Comparison of ENCODE assay signal across 15 mouse cellular contexts in the genomic region with DNA sequence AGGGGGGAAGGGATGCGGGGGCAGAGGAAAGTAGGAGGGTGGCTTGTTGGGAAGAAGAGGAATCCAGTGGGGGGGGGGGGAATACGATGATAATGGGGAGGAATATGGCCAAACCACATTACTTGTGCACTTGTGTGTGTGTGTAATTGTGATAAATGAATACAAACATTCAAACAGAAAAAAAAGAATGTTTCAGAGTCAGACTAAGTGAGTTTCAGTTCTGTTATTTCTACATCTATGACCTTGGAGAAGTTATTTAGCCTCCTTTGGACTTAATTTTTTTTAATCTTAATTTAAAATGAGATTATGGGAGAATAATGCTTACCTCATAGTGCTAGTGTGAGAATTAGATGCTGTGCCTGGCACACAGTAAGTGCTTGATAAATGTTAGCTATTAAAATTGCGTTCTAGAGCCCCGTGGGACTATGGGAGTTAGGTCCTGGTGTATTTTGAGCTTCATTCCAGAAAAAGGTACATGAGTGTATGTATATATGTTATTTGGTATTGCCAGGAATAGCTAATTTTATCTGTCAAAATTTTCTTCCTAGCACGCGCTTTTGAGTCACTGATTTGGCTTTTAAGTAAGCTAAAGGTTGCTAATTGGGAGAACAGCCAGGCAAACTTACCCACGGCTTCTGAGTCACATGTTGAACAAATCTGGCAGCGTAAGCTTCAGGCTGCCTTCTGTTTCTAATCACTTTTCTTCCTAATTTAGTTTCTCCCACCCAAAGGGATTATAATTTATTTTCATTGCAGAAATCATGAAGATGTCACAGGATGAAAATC. TPM values are rescaled to one million over a fixed set of nuclear protein-coding genes. Genes with fewer than 3 reads are reported as not detected.
DNase-seq lines count a peak whose midpoint lies in the region; ATAC-seq and TF ChIP-seq lines count a peak whose summit lies in the region.
"Had no signal": no experiment of that assay in that cellular context is flagged by ENCODE, and none has a peak within 500 bp of the region (broad histone marks: within the 10 kb centered on the region; RNA-seq: fewer than 3 reads in every experiment).

No protein-coding gene starts in this region.

- no peak for TF ChIP-seq CTCF in left cerebral cortex, adult 2 months (IDR thresholded peaks at IDR 0.05)

- no peak overlapping the region for H3K4me3 ChIP-seq in left cerebral cortex, adult 2 months
- H3K4me3 ChIP-seq: heart, embryonic 10.5 days; liver, embryonic 15.5 days; midbrain, embryonic 12.5 days had no signal

- DNase-seq in frontal cortex, postnatal 25 days (ENCODE audit: low spot score in 2 of 2), result no peak
- DNase-seq in 3T3-L1 (ENCODE audit: low read depth, low spot score), result peak; percentile 26
- peak; percentile 90 for DNase-seq in brain, adult 2 months (ENCODE audit: low read depth, low spot score)
- peak; percentile 29 to 35 for DNase-seq in left cerebral cortex, adult 2 months (ENCODE audit: extremely low spot score in 1 of 2, low spot score in 2 of 2)
- no peak for DNase-seq in cerebellum, postnatal 4 days (ENCODE audit: low spot score in 2 of 2)
- DNase-seq in lung, postnatal 25 days (ENCODE audit: low spot score), result no peak
- no peak for DNase-seq in kidney, postnatal 36 days
- DNase-seq: kidney, postnatal 14 days; lung, postnatal 36 days had no signal

- ATAC-seq in frontal cortex, adult (ENCODE audit: low TSS enrichment), result peak; percentile 64

- H3K27ac ChIP-seq in left cerebral cortex, adult 2 months, result no peak overlapping the region
- H3K27ac ChIP-seq: heart, embryonic 10.5 days; liver, embryonic 15.5 days; midbrain, embryonic 12.5 days had no signal

- intact Hi-C loops in left cerebral cortex, adult 2 months (cut with DNase I), result loop anchor here (5.0 kb wide), 1 partner anchor 47 kb away; no protein-coding TSS in a partner anchor

RNA-seq across cellular contexts. Expression of gene Slc26a4, which starts 19.1 kb away (rescaled TPM):
- 1 to 10 TPM; 2.7 to 3.2 TPM for total RNA-seq in left cerebral cortex, adult 2 months (2021)
- total RNA-seq: gastrocnemius, adult 8-10 months; hematopoietic stem cell, adult 5-6 weeks had no signal

RNA-seq across cellular contexts. Expression of gene Bcap29, which starts 55.6 kb away (rescaled TPM):
- total RNA-seq in left cerebral cortex, adult 2 months (2021), result 10 to 100 TPM; 36.3 to 36.9 TPM

Comparison
In these comparisons a context has a peak if more than half of its experiments do, and no peak if none do; other contexts are left out.
1. DNase-seq: peak in 3T3-L1 (single experiment), brain, adult 2 months (single experiment) and left cerebral cortex, adult 2 months (2 of 2); none in frontal cortex, postnatal 25 days (0 of 2), cerebellum, postnatal 4 days (0 of 2), lung, postnatal 25 days (single experiment) and kidney, postnatal 36 days (0 of 2).